Mouse (Mus musculus): ENCODE results near the gene Mnd1.

- TF ChIP-seq CTCF (IDR thresholded peaks at IDR 0.05), result no peak
- no peak for TF ChIP-seq EP300 (IDR thresholded peaks at IDR 0.05)
Observed at GRCm38 (mm10) chr3:84046206-84046605, 109.4 kb downstream of the Mnd1 start.
